Mouse (Mus musculus): ENCODE measurements around the gene Tedc1. TPM values are rescaled to one million over a fixed set of nuclear protein-coding genes. Genes with fewer than 3 reads are reported as not detected.
A peak's percentile ranks its signal among the peaks of the same experiment; 100 is the strongest.

Tedc1 gene
- not detected in 2 replicates for polyA plus RNA-seq (2012; ENCODE audit: insufficient read depth, insufficient read length, missing spikeins)

GRCm38 (mm10) chr12:113155887-113156539 lies at the start of gene Tedc1:
Tedc1 (plus strand) TSS chr12:113156421.
- Histone ChIP-seq H3K4me1 (ENCODE audit: control insufficient read depth, insufficient read depth, insufficient read length, low read length) (peaks cover 5% of the 10 kb centered on the region; the same call in 1 of the 2 replicates), H3K4me3 (ENCODE audit: insufficient read depth, low read depth, low read length) (peak within 1 kb of the TSS; percentile 59), H3K27ac (replicated peaks; ENCODE audit: low read depth, low read length) (peak within 1 kb of the TSS; percentile 85)

GRCm38 (mm10) chr12:113107431-113108124 lies 48.6 kb upstream of the Tedc1 start:
- Histone ChIP-seq H3K27ac (replicated peaks; ENCODE audit: low read depth, low read length) (no peak overlapping the region), H3K4me1 (ENCODE audit: control insufficient read depth, insufficient read depth, insufficient read length, low read length) (peaks cover 12% of the 10 kb centered on the region; the same call in 1 of the 2 replicates), H3K4me3 (ENCODE audit: insufficient read depth, low read depth, low read length) (no peak overlapping the region)

GRCm38 (mm10) chr12:113108528-113109283 lies 47.5 kb upstream of the Tedc1 start:
- no peak overlapping the region for H3K4me3 ChIP-seq (ENCODE audit: insufficient read depth, low read depth, low read length)
- H3K27ac ChIP-seq (replicated peaks; ENCODE audit: low read depth, low read length) = no peak overlapping the region
- peaks cover 12% of the 10 kb centered on the region; the same call in 1 of the 2 replicates for H3K4me1 ChIP-seq (ENCODE audit: control insufficient read depth, insufficient read depth, insufficient read length, low read length)

- Histone ChIP-seq H3K4me1 (ENCODE audit: control insufficient read depth, insufficient read depth, insufficient read length, low read length) (0 out of 2 replicates have a peak, but pooled peaks cover 10% of the 10 kb centered on the region), H3K4me3 (ENCODE audit: insufficient read depth, low read depth, low read length) (no peak overlapping the region), H3K27ac (replicated peaks; ENCODE audit: low read depth, low read length) (no peak overlapping the region)
Measured at GRCm38 (mm10) chr12:113109801-113110200, 46.4 kb upstream of the Tedc1 start.

GRCm38 (mm10) chr12:113114141-113114540 lies 42.1 kb upstream of the Tedc1 start:
- no peak overlapping the region for H3K4me3 ChIP-seq (ENCODE audit: insufficient read depth, low read depth, low read length)
- no peak overlapping the region for H3K27ac ChIP-seq (replicated peaks; ENCODE audit: low read depth, low read length)
- H3K4me1 ChIP-seq (ENCODE audit: control insufficient read depth, insufficient read depth, insufficient read length, low read length) = no peaks in the 10 kb centered on the region

- Histone ChIP-seq H3K4me1 (ENCODE audit: control insufficient read depth, insufficient read depth, insufficient read length, low read length) (no peaks in the 10 kb centered on the region), H3K27ac (replicated peaks; ENCODE audit: low read depth, low read length) (no peak overlapping the region), H3K4me3 (ENCODE audit: insufficient read depth, low read depth, low read length) (no peak overlapping the region)
Measured at GRCm38 (mm10) chr12:113114856-113115538, 41.2 kb upstream of the Tedc1 start.

GRCm38 (mm10) chr12:113119516-113120410 lies 36.5 kb upstream of the Tedc1 start:
- no peak overlapping the region for H3K27ac ChIP-seq (replicated peaks; ENCODE audit: low read depth, low read length)

GRCm38 (mm10) chr12:113124726-113125125 lies 31.5 kb upstream of the Tedc1 start:
- H3K27ac ChIP-seq (replicated peaks; ENCODE audit: low read depth, low read length) = no peak overlapping the region
- H3K4me3 ChIP-seq (ENCODE audit: insufficient read depth, low read depth, low read length) = no peak overlapping the region
- H3K4me1 ChIP-seq (ENCODE audit: control insufficient read depth, insufficient read depth, insufficient read length, low read length) = no peaks in the 10 kb centered on the region

More at GRCm38 (mm10) chr12:113119516-113120410, 36.5 kb upstream of the Tedc1 start:
- Histone ChIP-seq H3K4me3 (ENCODE audit: insufficient read depth, low read depth, low read length) (no peak overlapping the region), H3K4me1 (ENCODE audit: control insufficient read depth, insufficient read depth, insufficient read length, low read length) (no peaks in the 10 kb centered on the region)

GRCm38 (mm10) chr12:113130732-113131131 lies 25.5 kb upstream of the Tedc1 start:
- Histone ChIP-seq H3K4me1 (ENCODE audit: control insufficient read depth, insufficient read depth, insufficient read length, low read length) (no peaks in the 10 kb centered on the region), H3K27ac (replicated peaks; ENCODE audit: low read depth, low read length) (no peak overlapping the region), H3K4me3 (ENCODE audit: insufficient read depth, low read depth, low read length) (no peak overlapping the region)

GRCm38 (mm10) chr12:113131601-113132000 lies 24.6 kb upstream of the Tedc1 start:
- H3K4me1 ChIP-seq (ENCODE audit: control insufficient read depth, insufficient read depth, insufficient read length, low read length) = no peaks in the 10 kb centered on the region
- H3K4me3 ChIP-seq (ENCODE audit: insufficient read depth, low read depth, low read length) = no peak overlapping the region
- H3K27ac ChIP-seq (replicated peaks; ENCODE audit: low read depth, low read length) = no peak overlapping the region

GRCm38 (mm10) chr12:113132567-113132966 lies 23.7 kb upstream of the Tedc1 start:
- Histone ChIP-seq H3K4me3 (ENCODE audit: insufficient read depth, low read depth, low read length) (no peak overlapping the region), H3K27ac (replicated peaks; ENCODE audit: low read depth, low read length) (no peak overlapping the region), H3K4me1 (ENCODE audit: control insufficient read depth, insufficient read depth, insufficient read length, low read length) (no peaks in the 10 kb centered on the region)

- H3K4me3 ChIP-seq (ENCODE audit: insufficient read depth, low read depth, low read length) = no peak overlapping the region
- no peaks in the 10 kb centered on the region for H3K4me1 ChIP-seq (ENCODE audit: control insufficient read depth, insufficient read depth, insufficient read length, low read length)
- H3K27ac ChIP-seq (replicated peaks; ENCODE audit: low read depth, low read length) = no peak overlapping the region
Measured at GRCm38 (mm10) chr12:113133260-113133659, 23.0 kb upstream of the Tedc1 start.

GRCm38 (mm10) chr12:113133861-113134403 lies 22.3 kb upstream of the Tedc1 start:
- no peak overlapping the region for H3K27ac ChIP-seq (replicated peaks; ENCODE audit: low read depth, low read length)
- H3K4me1 ChIP-seq (ENCODE audit: control insufficient read depth, insufficient read depth, insufficient read length, low read length) = no peaks in the 10 kb centered on the region
- no peak overlapping the region for H3K4me3 ChIP-seq (ENCODE audit: insufficient read depth, low read depth, low read length)

GRCm38 (mm10) chr12:113134502-113134901 lies 21.7 kb upstream of the Tedc1 start:
- no peaks in the 10 kb centered on the region for H3K4me1 ChIP-seq (ENCODE audit: control insufficient read depth, insufficient read depth, insufficient read length, low read length)
- no peak overlapping the region for H3K27ac ChIP-seq (replicated peaks; ENCODE audit: low read depth, low read length)
- no peak overlapping the region for H3K4me3 ChIP-seq (ENCODE audit: insufficient read depth, low read depth, low read length)

All from brown adipose tissue, adult 24 weeks (tissue).